Mouse (Mus musculus) CD4-positive, CD25-positive, alpha-beta regulatory T cell, adult 4 months (primary cell): ENCODE data around the gene Mast4. TPM values are rescaled to one million over a fixed set of nuclear protein-coding genes. Genes with fewer than 3 reads are reported as not detected.

Experiments used
- ATAC-seq: one replicate; pipeline ENCODE4 v1.8.0; 2017
- polyA plus RNA-seq, 2 experiments: library from polyadenylated mRNA; unstranded; fragments of 100-300 nt; shearing (Covaris generic); gene quantifications; one replicate each; pipeline ENCODE4 v1.2.1; 2017

Mast4 gene
- polyA plus RNA-seq, 2 experiments from 2014 or later: 18.5 to 22.4 TPM

- ATAC-seq: no peak
Observed at GRCm38 (mm10) chr13:102779275-102779674, 555.0 kb downstream of the Mast4 start.

GRCm38 (mm10) chr13:102778859-102779258 is 555.4 kb downstream of the Mast4 start:
- ATAC-seq: no peak

GRCm38 (mm10) chr13:102775506-102775905 is 558.8 kb downstream of the Mast4 start:
- no peak for ATAC-seq

GRCm38 (mm10) chr13:102774786-102775201 is 559.5 kb downstream of the Mast4 start:
- no peak for ATAC-seq

GRCm38 (mm10) chr13:102773169-102773568 is 561.1 kb downstream of the Mast4 start:
- no peak for ATAC-seq

GRCm38 (mm10) chr13:102770194-102770593 is 564.1 kb downstream of the Mast4 start:
- no peak for ATAC-seq

GRCm38 (mm10) chr13:102768512-102768911 is 565.8 kb downstream of the Mast4 start:
- no peak for ATAC-seq

- ATAC-seq: no peak
Observed at GRCm38 (mm10) chr13:102767110-102767509, 567.2 kb downstream of the Mast4 start.

GRCm38 (mm10) chr13:102765216-102765615 is 569.1 kb downstream of the Mast4 start:
- no peak for ATAC-seq

- ATAC-seq: no peak
Observed at GRCm38 (mm10) chr13:102764218-102764617, 570.1 kb downstream of the Mast4 start.

GRCm38 (mm10) chr13:102762203-102762602 is 572.1 kb downstream of the Mast4 start:
- no peak for ATAC-seq

GRCm38 (mm10) chr13:102761410-102761809 is 572.9 kb downstream of the Mast4 start:
- no peak for ATAC-seq

GRCm38 (mm10) chr13:102758021-102758420 is 576.3 kb downstream of the Mast4 start:
- no peak for ATAC-seq

- no peak for ATAC-seq
Observed at GRCm38 (mm10) chr13:102756071-102756470, 578.2 kb downstream of the Mast4 start.

GRCm38 (mm10) chr13:102755124-102755523 is 579.2 kb downstream of the Mast4 start:
- no peak for ATAC-seq

- no peak for ATAC-seq
Observed at GRCm38 (mm10) chr13:102753714-102754556, 580.4 kb downstream of the Mast4 start.

GRCm38 (mm10) chr13:102749891-102750290 is 584.4 kb downstream of the Mast4 start:
- no peak for ATAC-seq

- ATAC-seq: no peak
Observed at GRCm38 (mm10) chr13:102749194-102749593, 585.1 kb downstream of the Mast4 start.

- no peak for ATAC-seq
Observed at GRCm38 (mm10) chr13:102746803-102747561, 587.3 kb downstream of the Mast4 start.

GRCm38 (mm10) chr13:102745626-102746342 is 588.5 kb downstream of the Mast4 start:
- ATAC-seq: no peak

- ATAC-seq: peak; percentile 32
Observed at GRCm38 (mm10) chr13:102745270-102745600, 589.1 kb downstream of the Mast4 start.

- peak; percentile 71 for ATAC-seq
Observed at GRCm38 (mm10) chr13:102744481-102745269, 589.6 kb downstream of the Mast4 start.
